Mouse (Mus musculus) WW6 (cell line): ENCODE measurements around the gene Kcnd2.

ENCODE experiments used
- DNase-seq: peaks from one replicate; pipeline ENCODE4 v3.0.0-alpha.2; 2013; ENCODE audit warnings: low read depth, low spot score

The Kcnd2 gene

DNA sequence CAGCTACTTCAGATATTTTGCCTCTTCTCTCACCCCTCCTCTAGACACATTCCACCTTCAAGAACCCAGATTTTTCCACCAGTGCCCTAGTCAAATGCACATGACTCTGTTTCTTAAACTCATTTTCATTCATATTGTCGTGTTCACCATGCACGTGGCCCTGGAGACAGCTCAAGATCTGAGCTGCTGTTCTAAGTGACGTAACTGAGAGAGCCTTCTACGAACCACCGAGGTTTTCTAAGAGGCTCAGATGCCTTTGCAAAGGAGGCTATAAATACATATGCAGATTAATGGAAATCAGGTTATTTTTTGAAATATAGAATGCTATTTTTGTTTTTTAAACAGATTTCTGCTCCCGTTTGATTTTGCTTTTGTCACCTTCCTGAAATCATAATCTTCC, 202.9 kb downstream of the Kcnd2 start:
- DNase-seq = no peak

DNA sequence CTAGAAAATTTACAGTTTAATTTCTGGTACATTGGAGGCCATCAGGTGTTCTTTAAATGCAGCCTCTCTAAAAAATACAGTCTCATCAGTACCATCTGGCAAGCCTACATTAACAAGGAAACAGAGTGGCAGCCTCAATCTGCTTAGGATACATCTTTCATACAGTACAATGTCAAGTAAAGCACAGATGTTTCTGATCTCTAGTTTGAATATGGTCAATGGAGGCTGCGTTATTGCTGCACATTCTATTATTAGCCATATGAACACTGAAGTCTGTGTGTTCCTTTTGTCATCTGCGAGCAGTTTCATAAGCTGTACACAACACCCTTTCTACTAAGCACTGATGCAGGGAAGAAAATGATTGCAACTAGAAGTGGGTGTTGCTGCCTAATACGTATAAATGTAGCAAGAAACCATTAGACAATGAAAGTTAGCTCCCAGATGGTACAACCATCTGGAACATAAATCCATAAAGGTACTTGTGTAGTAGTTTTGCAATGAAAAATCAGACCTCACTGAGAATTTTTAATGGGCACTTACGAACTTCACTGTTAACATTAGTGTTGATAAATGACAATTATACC, 209.0 kb downstream of the Kcnd2 start:
- DNase-seq = no peak

DNA sequence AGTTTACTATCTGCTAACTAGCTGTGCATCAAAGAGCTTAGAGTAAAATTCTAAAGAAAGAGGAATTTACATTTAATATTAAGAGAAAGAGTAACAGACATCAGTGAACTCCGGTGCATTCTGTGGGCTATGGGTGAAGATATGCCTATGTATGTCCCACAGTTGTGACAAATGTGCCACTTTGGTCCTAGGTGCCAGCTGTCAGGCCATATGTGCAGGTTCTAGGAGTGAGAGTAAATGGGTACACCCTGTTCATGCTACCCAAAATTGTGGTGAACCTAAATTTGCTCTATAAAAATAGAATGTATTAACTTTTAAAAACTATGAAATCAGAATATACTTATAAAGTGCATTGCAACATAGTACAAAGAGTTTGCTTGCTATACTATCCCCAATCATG, 215.8 kb downstream of the Kcnd2 start:
- no peak for DNase-seq

DNA sequence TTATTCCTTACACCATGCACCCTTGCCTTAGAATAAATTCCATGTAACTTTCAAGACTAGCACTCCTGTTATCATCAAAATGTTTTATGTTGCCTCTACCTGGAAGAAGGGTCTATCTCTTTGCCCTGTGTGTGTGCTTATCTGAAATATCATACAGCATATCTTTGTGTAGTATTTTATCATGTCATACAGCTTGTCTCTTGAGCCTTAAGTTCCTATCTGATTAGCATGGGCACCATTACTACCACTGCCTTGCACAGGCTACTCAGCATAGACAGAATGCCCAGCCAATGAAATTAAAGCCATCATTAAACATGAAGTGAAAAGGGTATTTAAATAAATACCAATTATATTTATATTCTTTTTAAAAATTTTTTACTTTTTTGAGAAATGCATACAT, 249.4 kb downstream of the Kcnd2 start:
- DNase-seq = no peak

DNA sequence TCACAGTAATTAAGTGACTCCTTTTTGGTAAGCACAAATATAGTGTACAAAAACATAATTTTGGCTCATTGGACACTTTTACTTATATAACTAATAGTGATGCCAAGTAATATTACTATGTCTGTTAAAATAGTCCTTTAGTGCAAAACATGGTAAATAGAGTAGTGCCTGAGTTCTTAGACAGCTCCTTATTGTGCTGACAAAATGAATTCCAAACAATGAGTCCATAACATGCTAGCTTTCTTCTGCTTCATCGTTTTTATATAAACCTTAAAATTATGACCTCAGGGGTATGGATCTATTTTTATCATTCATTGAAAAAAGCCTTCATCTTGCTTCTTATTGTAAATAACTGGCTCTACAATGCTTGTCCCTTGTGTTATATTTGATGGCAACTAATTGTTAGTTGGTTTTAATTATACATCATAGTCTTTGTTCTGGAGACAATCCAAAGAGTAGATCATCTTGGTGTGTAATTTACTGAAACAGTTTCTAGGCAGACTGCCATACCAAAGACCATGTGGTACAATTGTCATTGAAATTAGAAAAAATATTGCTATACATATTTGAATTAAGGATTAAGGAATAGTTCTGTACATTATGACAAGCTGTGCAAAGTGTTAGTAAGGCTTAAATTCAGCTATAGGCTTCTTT, 256.7 kb downstream of the Kcnd2 start:
- DNase-seq = no peak

DNA sequence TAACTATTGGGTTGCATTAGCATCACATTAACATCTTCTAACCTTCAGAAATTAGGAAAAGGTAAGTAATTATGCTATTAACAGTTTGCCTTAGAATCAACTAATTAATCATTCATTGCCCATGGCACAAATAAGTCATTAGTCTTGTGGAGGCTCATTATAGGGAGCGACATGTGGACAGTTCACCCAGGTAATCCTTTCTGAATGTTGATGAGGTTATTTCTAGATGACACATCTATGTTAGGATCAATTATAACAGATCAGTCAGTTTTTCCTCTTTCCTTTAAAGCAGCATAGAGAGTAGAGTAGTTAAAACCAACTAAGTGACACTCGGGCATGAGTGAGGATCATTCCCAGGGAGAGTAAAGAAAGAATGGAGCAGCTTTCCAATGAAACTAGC, 267.4 kb downstream of the Kcnd2 start:
- no peak for DNase-seq

DNA sequence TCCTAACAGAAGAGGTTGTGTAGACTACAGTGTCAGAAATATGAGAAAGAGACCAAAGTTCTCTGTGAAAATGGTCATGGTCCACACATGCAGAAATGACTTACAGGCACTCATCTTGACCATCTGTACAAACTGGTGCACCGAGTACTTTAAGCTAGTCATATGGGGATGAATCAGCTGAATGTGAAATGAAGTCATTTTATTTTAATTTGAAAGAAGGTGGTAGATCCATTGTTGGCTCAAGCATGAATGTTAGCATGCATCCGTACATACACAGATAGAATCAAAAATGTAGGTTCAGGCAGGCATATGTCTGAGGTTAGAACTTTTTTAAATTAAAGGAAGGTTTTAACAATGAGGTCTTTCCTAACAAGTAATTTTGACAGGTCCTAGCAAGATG, 273.2 kb downstream of the Kcnd2 start:
- DNase-seq = no peak

DNA sequence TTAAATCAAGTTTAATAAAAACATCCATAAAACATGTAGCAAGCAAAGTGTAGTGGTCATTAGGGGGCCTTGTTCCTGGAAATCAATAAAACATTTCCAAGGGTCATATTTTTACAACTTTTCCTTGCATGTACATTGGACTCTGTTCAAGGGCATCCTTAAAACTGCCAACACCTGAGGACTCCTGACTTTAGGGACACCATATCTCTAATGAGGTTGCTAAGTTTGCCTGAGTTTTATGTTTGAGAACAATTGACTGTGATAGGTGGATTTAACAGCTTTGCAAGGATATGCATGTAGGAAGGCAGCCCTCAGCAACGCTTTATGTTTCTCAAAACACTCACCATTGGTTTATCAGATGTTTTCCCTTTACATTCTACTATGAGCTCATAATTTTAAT, 287.6 kb downstream of the Kcnd2 start:
- DNase-seq = no peak

DNA sequence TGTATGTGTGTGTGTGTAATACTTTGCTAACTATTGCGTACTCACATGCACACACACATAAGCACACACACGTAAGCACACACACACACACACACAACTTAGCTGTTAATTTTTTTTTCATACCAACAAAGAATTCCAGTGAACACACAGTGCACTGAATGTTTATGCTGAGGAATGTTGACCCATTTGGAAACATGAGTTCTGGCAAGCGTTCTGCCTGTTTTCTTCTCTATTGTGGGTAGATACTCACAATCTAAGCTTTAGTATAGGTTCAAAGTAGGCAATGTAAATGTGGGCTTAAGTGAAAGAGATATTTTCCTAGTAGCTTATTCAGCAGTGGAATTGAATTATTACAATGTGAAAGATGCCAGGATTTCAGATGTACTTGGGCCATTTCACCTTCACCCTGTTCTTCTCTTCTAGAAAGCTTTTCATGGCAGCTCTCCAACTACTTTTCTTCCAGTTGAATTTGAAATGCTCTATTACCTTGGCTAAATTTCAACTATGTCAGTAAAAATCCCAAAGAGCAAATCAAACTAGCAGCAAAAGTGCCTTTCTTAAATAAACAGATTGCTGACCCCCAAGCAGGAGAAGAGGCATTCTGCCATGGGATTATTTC, 295.4 kb downstream of the Kcnd2 start:
- no peak for DNase-seq

DNA sequence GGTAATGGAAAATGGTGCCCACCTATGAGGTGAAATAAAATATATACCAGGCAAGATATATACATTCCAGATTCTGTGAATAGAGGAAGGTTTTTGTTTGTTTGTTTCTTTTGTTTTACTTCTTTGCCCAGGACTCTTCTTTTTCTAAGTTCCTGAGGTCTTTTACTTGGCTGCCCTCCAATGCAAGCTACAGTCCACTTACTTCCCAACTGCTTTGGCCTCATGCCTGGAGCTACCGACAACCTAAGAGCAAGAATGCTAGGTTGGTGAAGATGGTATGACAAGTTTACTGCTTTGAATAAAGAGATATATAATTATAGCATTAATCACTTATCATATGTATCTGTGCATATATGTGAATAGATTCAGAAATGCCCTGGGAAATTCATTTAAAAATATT, 305.0 kb downstream of the Kcnd2 start:
- DNase-seq = no peak

DNA sequence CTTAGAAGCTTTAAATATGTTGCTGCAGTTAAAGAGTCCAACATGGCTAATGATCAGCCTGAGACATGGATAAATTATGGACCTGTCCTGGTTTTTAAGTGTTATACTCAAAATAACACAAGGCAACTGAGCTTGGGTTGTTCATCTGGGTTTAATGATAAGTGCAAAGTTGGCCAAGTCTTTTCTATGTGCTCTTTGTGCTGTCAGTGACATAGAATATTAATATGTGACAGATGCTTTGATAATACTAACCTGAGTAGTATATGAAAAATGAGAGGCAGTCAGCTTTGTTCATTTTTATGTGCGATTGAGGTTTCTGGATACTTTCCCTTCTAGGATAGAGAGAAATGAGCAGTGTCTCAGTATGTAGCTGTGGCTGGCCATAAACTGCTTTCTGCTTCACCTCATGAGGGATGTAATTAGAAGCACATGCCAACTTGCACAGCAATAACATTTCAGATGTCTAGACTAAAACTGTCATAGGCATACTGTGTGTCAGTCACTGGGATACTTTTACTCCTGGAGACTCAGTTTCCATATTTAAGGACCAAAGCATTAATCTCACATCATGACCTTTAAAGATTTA, 312.3 kb downstream of the Kcnd2 start:
- DNase-seq = no peak

DNA sequence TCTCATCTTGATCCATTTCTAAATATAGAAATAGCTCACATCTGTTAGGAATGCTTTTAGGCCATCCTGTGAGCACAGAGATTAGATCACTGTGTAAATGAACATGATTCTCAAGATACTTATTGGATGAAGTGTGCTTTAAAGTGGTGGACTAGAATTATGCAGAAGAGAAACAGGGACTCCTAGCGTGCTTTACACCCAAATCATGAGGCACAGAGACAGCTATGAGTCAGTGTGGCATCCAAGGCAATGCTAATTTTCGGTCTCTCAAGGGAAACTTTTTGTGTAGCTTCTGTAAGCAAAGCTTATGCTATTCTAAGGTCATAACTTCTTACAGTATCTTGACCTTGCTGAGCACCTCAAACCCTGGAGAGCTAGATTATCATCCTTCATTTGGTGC, 318.7 kb downstream of the Kcnd2 start:
- no peak for DNase-seq

DNA sequence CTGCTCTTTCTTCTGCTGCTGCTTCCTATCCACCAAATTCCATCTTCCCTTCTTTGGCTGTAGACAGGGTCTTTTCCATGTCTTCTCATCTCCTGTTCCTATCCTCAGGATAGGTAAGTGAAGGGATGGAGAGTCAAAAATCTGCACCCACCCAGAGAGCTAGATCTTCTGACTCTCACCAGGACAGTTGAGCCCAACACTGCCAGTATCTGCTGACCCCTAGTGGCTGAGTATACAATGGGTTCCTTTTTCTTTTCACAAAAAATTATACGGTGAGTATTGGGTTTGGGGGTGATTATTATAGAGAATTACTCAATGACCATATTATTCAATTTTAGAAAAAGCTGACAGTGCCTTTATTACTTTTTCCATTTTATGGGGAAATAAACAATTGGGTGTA, 319.5 kb downstream of the Kcnd2 start:
- no peak for DNase-seq

DNA sequence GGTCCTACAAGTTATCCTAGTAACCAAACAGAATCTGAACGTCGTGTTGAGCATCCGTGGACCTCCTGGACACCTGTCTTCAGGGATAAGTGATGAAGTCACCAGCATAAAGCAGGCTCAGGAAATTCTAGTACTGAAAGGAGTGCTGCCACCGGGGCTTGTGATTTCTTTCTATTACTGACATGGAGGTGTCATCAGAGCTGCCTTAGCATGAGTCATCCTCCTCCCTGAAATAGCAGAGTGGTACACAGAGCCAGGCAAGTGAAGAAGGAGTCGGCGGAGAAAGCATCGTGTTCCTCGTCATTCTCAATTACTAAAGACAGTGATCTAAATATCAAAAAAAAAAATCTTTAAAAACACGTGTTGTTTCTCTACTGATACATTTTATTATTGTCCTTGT, 336.2 kb downstream of the Kcnd2 start:
- no peak for DNase-seq

DNA sequence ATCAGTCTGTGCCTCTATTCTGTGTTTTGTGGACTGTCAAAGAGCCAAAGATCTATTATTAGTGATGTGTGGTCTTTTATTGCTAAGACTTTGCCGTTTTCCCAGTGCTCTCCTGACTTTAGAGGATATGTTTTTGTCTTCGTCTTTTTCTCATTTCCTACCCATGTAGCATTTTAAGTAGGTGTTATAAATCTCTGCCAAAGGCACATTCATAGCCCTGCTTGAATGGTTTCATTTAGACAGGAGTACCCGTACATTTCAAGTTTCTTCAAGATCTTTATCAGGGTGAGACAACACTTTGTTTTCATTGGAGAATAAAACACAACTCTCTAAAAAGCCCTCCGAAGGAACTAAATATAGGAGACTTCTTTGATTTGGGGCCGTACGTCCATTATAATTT, 355.7 kb downstream of the Kcnd2 start:
- DNase-seq = no peak

DNA sequence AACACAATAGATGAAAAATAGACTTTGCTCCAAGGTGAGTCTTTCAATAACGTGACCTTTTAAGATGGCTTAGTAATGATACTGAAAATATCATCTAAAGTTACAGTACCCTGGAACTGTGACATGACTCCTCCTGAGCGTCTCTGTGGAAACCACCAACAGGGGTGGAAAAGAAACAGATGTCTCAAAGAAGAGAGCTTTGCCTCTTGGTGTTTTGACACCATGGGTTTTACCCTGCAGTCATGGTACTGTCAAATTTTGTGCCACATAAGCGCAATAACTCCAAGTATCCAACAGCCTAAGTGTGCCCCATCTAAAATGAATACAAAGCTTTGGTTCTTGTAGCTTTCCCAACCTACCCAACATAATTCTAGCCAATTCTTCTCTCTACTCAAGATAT, 374.9 kb downstream of the Kcnd2 start:
- DNase-seq = no peak

DNA sequence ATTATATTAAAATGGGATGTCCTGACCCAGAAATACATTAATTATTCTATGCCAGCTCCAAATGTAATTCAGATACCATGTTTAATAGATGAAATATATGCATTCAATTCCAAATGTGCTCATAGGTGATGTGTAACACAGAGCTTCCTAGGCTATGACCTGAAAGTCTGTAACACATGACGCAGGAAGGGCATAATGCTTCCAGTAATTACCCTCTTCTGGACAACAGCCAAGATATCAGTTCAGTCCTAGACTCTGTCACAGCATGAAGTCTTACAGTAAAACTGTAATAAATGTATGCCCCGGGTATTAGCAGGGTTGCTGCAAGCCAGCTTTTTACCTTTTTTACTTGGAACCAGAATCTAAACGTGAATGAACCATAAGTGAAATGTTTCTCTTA, 382.1 kb downstream of the Kcnd2 start:
- no peak for DNase-seq

DNA sequence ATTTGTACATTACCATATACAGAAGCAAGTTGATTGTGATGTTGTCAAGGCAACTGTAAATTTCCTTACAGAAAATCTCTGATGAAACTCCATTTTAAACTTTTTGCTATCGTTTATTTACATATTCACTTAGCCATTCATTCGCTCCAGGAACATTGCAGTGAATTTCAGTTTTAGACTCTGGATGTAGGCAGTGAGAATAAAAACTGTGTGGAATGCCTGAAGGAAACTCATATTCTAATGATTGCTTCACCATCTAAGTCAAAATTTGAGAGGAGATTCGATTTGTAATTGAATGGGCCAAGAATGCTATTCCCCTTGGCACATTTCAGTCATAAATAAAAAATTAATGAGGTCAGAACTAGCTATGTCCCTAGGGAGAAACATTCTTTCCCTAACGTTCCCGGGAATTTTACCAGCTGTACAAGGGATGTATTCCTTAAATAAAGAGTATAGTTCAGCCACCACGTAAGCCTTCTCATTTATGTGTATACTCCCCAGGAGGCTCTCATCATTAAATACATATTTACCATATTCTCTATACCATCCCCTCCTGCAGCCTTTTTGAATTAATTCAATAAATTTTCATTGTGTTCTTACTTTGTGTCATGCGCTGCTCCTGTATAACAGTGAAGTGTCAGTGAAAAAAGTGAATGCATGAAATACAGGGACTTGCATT, 394.2 kb downstream of the Kcnd2 start:
- DNase-seq = no peak

DNA sequence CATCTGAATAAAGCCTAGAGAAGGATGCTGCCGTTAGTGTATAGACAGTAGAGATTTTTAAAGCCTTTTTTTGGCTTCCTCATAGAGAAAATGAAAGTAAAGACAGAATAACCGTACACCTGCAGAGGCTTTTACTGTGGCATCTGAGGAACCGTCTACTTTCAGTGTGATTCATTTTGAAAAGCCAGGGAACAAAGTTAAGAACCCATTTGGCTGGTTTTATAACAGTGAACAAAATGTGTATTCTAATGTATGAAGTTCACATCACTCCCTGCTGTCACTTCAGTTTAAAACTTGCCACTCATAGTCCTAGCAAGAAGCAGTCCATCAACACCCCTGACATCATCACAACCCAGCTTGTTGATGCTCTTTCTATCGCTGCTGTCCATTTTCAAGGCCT, 414.7 kb downstream of the Kcnd2 start:
- no peak for DNase-seq

DNA sequence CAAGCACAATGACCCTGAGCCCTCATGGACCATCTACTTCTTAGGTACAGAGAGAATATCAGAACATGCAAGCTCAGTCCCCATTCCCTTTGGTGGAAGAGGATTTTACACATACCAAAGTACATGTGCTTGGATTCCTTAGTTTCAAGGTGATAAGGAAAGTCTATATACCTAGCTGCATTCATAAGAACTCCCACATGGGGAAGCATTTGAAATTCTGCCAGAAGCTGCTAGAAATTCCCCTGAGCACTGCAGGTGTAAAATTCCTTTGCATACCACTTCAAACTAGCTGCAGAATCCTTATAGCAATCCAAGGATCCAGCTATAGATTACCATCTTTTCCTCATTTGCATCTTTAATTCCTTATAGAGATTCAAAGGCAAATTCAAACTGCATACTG, 440.4 kb downstream of the Kcnd2 start:
- no peak for DNase-seq

DNA sequence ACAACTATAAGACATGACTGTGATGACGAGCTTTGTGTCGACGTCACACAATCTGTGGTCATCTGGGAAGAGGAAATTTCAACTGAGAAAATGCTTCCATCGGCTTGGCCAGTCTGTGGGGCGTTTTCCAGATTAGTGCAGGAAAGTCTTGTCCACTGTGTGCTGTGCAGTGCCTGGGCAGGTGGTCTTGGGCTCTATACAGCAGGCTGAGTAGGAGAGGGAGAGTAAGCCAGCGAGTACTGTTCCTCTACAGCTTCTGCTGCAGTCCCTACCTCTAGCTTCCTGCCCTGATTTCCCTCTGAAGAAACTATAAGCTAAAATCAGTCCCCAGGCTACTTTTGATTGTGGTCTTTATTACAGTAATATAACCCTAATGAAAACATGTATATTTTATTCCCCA, 448.8 kb downstream of the Kcnd2 start:
- DNase-seq = no peak

DNA sequence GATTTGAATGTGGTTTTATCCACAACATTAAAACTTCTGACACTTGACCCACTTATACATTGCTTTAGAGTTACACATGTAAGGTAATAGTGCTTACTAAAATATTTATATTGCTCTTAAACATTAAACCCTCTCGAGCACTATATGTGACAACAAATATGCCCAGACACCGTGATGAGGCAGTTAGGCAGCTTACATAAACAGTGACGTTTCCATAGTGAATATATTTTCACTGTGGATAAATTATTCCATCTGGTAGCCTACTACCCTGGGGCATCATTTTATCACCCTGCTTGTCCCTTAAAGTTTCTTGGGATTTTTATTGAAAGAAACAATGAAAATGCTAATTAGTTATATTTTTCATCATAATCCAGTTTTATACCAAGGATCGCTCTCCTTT, 449.3 kb downstream of the Kcnd2 start:
- DNase-seq = no peak

DNA sequence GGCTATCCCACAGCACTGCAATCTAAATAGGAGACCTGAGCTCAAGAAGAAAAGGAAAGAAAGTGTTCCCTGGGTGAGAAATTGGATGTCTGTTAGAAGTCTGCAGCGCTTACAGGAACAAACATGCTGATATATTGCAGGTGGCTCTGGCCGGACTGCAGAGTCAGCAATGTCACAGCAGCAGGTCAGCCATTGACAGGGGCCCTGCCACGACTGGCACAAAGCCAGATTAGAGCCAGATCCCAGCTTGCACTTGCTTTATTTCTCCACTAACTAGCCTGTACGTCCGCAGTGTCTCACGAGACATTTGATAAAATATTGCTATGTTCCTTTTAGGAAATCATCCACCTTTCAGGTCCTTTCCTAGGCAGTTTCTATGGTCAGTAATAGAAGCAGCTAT, 468.9 kb downstream of the Kcnd2 start:
- DNase-seq = no peak
